Mouse (Mus musculus) c-Kit-negative CD71-positive TER-119-positive erythroid progenitor cells, embryonic 14.5 days (primary cell): ENCODE results near the gene Cat.

Experiments
- DNase-seq: peaks from one replicate; pipeline ENCODE4 v3.0.0-alpha.2; 2013; ENCODE audit warnings: low read depth, low spot score

Gene Cat

DNA sequence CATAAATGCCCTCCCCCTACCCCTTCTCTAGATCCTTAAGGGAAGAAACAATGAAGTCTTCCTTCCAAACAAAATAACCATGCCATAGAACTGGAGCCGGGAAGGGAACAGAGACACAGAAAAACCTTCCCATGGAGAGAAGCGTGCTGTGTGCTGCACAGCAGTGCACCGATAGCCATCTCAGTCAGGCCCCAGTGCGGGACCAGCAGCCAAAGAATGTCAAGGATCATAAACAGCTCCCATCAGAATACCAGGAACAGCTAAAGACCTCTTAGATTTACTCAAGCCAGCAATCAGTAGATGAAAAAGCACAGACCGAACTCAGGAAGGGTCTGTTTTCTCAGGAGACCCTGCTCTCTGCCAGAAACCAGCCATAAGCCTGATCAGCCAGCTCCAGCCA is 48.4 kb downstream of the Cat start:
- no peak for DNase-seq

DNA sequence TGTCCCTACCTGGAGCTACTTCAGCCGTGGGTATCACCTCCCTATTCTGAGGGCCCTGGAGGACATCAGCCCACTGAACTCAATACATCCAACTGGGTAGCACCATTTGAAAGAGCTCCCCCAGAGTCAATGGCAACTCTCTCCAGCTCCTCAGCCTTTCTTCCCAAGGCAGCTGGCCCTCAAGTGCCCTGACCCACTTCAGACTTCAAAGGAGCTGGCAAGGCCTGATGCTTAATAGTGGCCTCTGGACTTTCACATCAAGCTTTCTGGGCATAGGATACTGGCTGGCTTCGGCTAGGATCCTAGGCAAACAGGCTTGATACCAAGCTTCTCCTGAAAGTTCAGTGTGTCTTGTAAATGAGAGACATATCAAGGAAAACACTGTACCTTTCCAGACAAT is 49.9 kb downstream of the Cat start:
- DNase-seq: no peak

DNA sequence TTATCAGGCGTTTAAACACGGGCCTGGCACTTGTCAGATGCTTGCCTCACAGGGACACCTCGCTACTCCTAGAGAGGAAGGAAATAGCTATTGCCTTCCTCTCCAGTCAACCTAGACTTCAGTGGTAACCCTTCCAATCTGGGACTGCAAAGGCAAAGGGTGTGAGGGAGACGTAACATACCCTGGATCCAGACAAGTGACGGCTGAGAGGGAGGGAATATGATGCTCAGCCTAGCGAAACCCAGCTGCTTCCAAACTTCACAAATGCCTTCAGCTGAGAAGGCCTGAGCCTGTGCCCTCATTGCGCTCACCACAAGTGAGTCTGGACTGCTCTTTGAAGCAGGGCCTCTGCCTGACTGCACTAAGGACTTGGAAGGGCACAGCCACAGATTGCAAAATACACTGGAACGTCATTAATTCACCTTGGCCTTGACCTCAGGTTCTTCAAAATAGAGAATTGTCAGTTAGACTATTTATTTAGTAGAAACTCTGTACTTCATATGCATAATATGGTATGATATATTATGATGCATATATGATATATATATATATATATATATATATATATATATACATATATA is 52.2 kb downstream of the Cat start:
- no peak for DNase-seq

DNA sequence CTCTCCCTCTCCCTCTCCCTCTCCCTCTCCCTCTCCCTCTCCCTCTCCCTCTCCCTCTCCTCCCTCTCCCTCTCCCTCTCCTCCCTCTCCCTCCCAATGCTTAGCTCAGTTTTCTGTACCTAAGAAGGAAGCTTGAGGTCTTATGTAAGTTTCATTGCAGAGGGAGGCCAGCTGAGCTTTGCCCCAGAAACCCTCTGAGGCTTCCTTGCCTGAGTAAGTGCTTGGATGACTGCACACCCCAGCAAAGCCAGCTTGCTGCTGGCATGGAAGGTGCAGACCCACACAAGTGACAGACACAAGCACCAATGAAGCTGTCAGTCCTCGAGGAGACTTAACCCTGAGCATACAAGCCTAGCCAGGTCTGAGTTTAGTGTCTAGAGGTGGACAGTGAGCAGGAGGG is 54.2 kb downstream of the Cat start:
- no peak for DNase-seq

DNA sequence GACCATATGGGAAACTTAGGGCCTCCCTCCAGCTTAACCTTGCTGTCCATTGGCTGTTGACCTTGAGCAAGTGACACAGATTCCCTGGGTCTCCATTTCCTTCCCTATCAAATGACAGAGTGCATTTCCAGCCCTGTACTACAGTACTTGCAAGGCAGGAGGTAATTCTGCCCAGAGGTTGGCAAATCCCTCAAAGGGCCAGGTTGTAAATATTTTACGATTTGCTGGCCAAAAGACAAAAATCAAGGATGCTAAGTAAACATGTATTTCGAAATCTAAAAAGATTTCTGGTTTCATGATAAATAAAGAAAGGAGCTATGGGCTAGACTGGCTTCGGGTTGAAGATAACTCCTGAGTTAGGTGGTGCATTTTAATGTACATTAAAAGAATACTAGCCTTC is 56.6 kb downstream of the Cat start:
- no peak for DNase-seq

DNA sequence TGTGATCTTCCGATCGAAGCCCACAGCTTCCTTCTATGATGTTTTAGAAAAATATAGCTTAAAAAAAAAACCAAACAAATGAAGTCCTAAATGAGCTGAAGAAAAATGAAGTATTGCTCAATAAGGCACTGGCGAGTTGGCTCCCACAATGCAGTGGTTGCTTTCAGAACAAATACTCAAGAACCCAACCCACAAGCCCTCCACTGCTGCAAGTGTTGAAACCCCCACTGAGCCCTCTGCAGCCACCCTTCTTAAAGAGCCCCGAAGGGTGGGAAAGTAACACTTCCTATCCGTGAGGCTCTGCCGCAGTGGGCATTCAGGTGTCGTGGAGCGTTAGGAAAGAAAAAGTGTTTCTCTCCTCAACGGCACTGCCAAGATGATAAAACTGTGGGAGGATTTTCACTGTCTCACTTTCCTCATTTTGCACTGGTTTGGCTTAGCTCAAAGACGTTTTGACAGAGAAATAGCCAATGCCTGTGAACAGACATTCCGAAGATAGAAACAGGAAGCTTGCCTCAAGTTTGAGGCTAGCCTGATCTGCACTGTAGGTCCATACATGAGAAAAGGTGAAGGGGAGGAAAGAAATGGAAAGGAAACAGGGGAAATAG is 59.4 kb downstream of the Cat start:
- DNase-seq: no peak

DNA sequence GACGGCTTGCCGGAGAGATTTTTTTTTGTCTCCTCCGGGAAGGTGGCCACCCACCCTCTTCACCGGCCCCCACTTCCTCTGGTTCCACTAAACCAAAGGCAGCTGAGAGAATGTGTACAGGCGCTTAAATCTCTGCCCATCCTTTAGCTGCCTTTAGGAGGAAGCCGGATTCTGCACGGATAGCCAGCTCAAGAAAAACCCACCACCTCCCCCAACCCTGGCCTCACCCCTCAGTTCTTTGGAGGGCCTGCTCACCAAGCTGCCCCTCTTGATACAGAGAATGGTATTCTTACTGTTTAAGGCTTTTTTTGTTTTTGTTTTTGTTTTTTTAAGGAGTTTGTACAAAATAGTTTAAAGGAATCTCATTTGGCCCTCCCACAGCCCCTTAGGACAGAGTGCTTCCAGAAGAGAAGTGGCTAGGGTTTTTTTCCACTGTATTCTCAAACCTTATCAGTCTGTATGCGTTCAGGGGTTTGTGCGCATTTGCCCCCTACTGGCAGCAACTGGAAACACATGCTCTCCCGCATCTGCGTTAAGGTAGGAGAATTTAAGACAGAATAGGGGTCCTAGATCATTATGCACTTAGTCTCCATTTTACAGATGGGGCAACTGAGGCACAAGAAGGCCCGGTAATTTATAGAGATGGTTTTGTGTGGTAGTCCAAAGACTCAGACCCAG is 60.5 kb downstream of the Cat start:
- peak; percentile 11 for DNase-seq

DNA sequence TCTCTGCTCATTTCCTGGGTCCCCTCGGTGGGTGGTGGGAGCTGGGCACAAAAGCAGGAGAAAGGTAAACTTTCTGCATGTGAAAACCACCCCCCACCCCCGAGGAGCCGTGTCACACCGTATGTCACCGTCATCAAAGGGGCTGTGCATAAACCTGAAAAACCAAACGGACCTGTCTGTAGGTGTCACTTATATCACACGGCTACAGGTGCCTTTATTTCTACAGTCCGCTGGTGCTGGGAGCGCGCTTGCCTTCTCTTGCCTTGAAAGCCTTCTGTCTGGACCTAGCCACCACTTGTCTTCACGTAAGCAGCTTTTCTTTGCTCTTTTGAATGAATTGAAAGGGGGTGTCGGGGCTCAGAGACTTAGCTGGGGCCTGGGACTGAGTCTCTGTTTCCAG is 61.1 kb downstream of the Cat start:
- DNase-seq: no peak

DNA sequence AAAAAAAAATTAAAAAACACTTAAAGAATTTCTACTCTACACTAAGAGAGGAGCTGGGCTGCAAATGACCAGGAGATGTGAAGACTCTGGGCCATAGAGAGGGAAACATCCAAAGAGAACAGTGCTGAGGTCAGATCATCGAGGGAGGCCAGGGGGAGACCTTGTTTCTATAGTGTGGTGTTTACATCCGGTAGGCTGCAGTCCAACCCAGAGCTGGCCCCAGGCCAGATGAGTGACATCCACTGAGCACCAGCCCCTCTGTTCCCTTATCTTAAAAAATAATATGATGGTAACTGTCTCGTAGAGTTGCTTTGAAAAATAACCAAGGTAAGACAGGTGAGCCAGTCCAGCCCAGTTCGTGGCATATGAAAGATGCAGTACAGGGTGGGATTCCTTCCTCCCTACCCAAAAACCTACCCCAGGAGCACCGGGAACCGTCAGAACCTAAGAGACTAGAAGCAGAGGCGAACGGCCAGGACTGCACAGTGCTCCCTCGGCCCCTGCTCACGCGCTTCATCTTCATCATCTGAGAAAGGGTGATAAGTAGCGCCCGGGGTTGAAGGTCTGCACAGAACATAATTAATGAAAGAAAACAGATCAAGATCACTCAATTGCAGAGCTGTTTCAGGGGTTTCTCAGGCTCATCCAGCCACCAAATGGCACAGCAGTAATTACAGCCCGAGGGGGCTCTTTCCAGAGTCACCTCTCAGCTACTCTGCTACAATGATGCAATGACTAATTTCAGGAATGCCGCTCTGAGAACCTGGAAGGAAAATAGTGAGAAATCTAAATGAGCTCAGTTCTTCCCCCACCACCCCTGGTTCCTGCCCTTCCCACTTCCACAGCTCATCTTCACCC is 64.1 kb downstream of the Cat start:
- DNase-seq: no peak

DNA sequence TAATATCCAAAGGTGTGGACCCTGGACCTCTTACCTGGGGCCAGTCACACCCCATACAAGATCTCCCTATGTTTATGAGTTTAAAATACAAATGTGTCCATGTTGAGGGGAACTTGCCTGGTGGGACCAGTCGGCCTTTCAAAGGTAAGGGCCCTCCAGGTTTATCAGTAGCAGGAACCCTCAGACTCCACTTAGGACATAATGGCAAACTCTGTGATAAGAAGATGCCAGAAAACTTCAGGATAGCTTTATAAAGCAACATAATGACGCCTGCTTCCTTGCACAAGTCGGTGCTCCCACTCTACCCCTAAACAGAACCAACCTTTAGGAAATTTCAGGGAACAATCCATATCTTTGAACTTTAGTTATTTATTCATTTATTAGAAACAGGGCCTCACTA is 69.2 kb downstream of the Cat start:
- DNase-seq: no peak

DNA sequence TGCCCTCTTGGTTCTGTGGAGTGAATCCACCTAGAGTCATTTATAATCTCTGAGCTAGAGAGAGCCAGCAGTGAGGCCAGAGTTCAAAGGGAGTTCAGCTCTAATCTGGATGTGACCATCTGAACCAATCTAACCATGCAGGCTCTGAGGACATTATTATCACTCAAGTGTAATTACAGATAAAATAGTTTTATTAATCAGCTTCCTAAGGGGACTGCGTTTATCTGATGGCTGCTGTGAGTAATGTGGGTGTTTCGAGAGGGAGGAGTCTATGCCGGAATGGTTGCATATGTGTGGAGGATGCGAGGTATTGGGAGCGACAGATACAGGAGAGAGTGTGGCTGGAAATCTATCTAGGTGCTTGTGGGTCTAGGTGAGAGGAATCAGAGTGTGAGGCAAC is 71.6 kb downstream of the Cat start:
- no peak for DNase-seq

DNA sequence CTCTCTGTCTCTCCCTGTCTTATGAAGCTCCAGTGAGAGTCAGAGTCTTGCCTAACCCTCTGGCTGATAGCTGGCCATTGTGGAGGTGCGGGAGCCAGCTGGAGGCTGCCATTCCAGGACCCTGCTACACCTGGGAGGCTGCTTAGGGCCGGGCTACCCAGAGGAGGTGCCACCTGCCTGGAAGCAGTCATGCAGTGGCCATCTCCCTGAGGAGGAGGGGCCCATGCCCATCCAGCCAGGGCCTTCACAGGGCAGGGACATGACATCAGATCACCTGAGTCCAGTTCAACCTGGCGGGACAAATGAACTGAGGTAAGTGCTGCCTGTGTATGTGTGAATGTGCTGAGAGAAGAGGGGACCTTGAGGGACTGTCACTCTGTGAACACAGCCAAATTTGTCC is 73.1 kb downstream of the Cat start:
- DNase-seq: no peak

DNA sequence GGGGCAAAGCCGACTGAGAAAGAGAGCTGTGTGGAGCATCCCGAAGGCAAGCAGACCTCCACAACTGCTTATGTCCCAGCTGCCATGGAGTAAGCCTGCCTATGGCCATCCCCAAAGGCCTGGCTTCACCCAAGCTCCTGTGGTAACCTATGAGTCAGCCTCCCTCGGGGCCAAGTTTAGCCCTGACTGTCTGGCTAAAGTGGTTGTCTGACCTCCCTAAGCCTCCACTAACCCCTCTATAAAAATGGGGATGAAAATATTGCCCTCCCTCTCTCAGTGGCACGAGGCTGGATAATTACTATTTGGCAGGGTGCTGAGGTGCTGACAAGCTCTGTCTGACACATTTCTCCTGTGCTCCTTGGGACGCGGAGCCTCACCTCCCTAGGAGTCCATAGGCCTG is 73.6 kb downstream of the Cat start, which contains the start of gene Elf5:
Gene Elf5 (plus strand): TSS at position 341 of the 400 bp plus-strand sequence.
- no peak for DNase-seq

DNA sequence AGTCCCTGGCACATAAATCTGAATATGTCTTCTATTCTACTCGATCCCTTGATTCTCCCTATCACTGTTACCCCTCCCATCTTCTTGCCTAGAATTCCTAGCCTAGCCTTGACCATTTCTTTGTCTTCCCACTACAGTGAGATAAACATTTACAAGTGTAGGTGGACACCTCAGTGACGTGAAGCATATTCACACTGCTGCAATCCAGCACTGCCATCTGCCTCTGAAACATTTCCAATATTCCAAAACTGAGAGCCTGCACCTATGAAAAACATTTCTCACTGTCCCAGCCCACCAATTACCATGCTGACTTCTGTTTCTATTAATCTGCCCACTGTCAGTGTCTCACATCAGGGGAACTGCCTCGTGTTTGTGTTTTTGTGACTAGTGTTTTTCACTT is 78.7 kb downstream of the Cat start:
- no peak for DNase-seq
